ENCODE assay signal across 8 mouse cellular contexts in the genomic region with DNA sequence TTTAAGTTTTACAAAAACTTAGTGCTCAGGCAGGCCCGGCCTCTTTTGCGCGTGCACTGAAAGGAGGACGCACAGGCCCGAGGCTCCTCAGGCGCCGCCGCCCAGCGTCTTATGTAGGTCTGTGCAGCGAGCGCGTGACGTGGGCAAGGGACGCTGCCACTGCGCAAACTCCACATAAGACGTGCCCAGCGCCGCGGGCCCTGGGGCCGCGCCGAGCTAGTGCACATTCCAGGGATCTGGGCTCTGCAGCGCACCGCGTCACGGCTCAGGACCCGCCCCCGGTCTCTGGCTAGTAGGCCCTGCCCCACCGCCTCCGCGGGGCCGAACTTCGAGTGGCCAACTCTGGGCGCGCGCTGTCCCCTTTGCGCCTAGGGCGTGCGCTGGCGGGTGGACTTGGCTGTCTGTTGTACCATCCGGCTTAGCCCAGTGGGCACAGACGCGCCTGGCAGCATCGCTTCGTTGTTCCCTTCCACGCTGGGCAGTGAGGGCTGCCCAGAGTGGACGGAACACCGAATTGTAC. TPM values are rescaled to one million over a fixed set of nuclear protein-coding genes. Genes with fewer than 3 reads are reported as not detected.
A peak's percentile ranks its signal among the peaks of the same experiment; 100 is the strongest.
DNase-seq lines count a peak whose midpoint lies in the region; ATAC-seq and TF ChIP-seq lines count a peak whose summit lies in the region.

No protein-coding gene starts in this region.

- H3K27me3 ChIP-seq in E14TG2a.4 (ENCODE audit: insufficient read depth, low read length): peaks cover 7% of the 10 kb centered on the region; the same call in 1 of the 2 replicates
- no peaks in the 10 kb centered on the region for H3K27me3 ChIP-seq in forebrain, embryonic 12.5 days
- no peaks in the 10 kb centered on the region for H3K27me3 ChIP-seq in heart, postnatal 0 days (ENCODE audit: control insufficient read depth, insufficient read depth, low read length)
- H3K27me3 ChIP-seq in liver, postnatal 0 days (ENCODE audit: insufficient read depth, low read length): no peaks in the 10 kb centered on the region
- no peaks in the 10 kb centered on the region for H3K27me3 ChIP-seq in neural tube, embryonic 14.5 days (ENCODE audit: control insufficient read depth, insufficient read depth, low read length)

- peak; percentile 87 for ATAC-seq in forebrain, embryonic 12.5 days (ENCODE audit: low FRiP score)
- ATAC-seq in heart, postnatal 0 days (ENCODE audit: insufficient read depth, low read depth): peak; percentile 79
- peak; percentile 70 for ATAC-seq in liver, postnatal 0 days
- ATAC-seq in neural tube, embryonic 14.5 days (ENCODE audit: low read depth): peak; percentile 94

- under 1% methylated on average over 48 of the region's 48 CpGs for WGBS in forebrain, embryonic 12.5 days
- WGBS in heart, postnatal 0 days: under 1% methylated on average over 48 of the region's 48 CpGs
- WGBS in liver, postnatal 0 days (ENCODE audit: insufficient replicate concordance): under 1% methylated on average over 43 of the region's 48 CpGs
- under 1% methylated on average over 46 of the region's 48 CpGs for WGBS in neural tube, embryonic 14.5 days

- peak overlapping the region; percentile 83 for H3K9ac ChIP-seq in forebrain, embryonic 12.5 days
- H3K9ac ChIP-seq in heart, postnatal 0 days (replicated peaks; ENCODE audit: low read depth, low read length): peak overlapping the region; percentile 96
- H3K9ac ChIP-seq in liver, postnatal 0 days (replicated peaks): peak overlapping the region; percentile 99
- peak overlapping the region; percentile 71 for H3K9ac ChIP-seq in neural tube, embryonic 14.5 days (replicated peaks; ENCODE audit: low read depth, low read length)

- peak overlapping the region; percentile 99 for H3K27ac ChIP-seq in forebrain, embryonic 12.5 days
- peak overlapping the region; percentile 98 for H3K27ac ChIP-seq in heart, postnatal 0 days (ENCODE audit: low read depth)
- peak overlapping the region; percentile 98 for H3K27ac ChIP-seq in liver, postnatal 0 days (ENCODE audit: low read depth)
- peak overlapping the region; percentile 98 for H3K27ac ChIP-seq in neural tube, embryonic 14.5 days (ENCODE audit: low read depth, low read length)

- no peaks in the 10 kb centered on the region for H3K9me3 ChIP-seq in E14TG2a.4 (ENCODE audit: low read length)
- no peaks in the 10 kb centered on the region for H3K9me3 ChIP-seq in forebrain, embryonic 12.5 days
- no peaks in the 10 kb centered on the region for H3K9me3 ChIP-seq in heart, postnatal 0 days (replicated peaks; ENCODE audit: control insufficient read depth, low read length)
- no peaks in the 10 kb centered on the region for H3K9me3 ChIP-seq in liver, postnatal 0 days (ENCODE audit: low read length)
- H3K9me3 ChIP-seq in neural tube, embryonic 14.5 days (ENCODE audit: control insufficient read depth, low read length): no peaks in the 10 kb centered on the region

- no peak for TF ChIP-seq CTCF in E14TG2a.4 (conservative IDR thresholded peaks at IDR 0.05; ENCODE audit: low read length)
- peak; percentile 18 for TF ChIP-seq CTCF in heart, postnatal 0 days (IDR thresholded peaks at IDR 0.05; ENCODE audit: low read depth)
- TF ChIP-seq CTCF in liver, postnatal 0 days (IDR thresholded peaks at IDR 0.05; ENCODE audit: low read depth): peak; percentile 45

- H3K4me1 ChIP-seq in E14TG2a.4 (replicated peaks; ENCODE audit: low read depth, low read length): peaks cover 62% of the 10 kb centered on the region
- peaks cover 62% of the 10 kb centered on the region for H3K4me1 ChIP-seq in forebrain, embryonic 12.5 days
- H3K4me1 ChIP-seq in heart, postnatal 0 days (ENCODE audit: control insufficient read depth, insufficient read depth): peaks cover 32% of the 10 kb centered on the region
- H3K4me1 ChIP-seq in liver, postnatal 0 days (ENCODE audit: insufficient read depth): peaks cover 43% of the 10 kb centered on the region
- peaks cover 31% of the 10 kb centered on the region for H3K4me1 ChIP-seq in neural tube, embryonic 14.5 days (ENCODE audit: control insufficient read depth, insufficient read depth, low read length)

- peak; percentile 87 for DNase-seq in c-Kit-positive CD71-positive TER-119-positive erythroid progenitor cells, embryonic 14.5 days (ENCODE audit: low spot score)
- DNase-seq in heart, postnatal 0 days (ENCODE audit: low spot score): peak; percentile 99
- peak; percentile 99 for DNase-seq in kidney, postnatal 4 days
- DNase-seq in liver, postnatal 0 days: peak; percentile 95
- DNase-seq in testis, postnatal 10 days (ENCODE audit: low spot score): peak; percentile 96

- TF ChIP-seq EP300 in heart, postnatal 0 days (IDR thresholded peaks at IDR 0.05; ENCODE audit: low read depth): no peak
- TF ChIP-seq EP300 in liver, postnatal 0 days (IDR thresholded peaks at IDR 0.05; ENCODE audit: low read depth): peak; percentile 20; the same call in 1 of the 2 replicates

- H3K4me3 ChIP-seq in E14TG2a.4 (replicated peaks; ENCODE audit: low read length): peak overlapping the region; percentile 93
- H3K4me3 ChIP-seq in forebrain, embryonic 12.5 days (replicated peaks): peak overlapping the region; percentile 93
- H3K4me3 ChIP-seq in heart, postnatal 0 days (ENCODE audit: low read depth, low read length): peak overlapping the region; percentile 70
- peak overlapping the region; percentile 63 for H3K4me3 ChIP-seq in liver, postnatal 0 days (ENCODE audit: low read depth, low read length)
- peak overlapping the region; percentile 100 for H3K4me3 ChIP-seq in neural tube, embryonic 14.5 days (ENCODE audit: low read depth, low read length)

- peak overlapping the region; percentile 81 for H3K4me2 ChIP-seq in forebrain, embryonic 12.5 days
- peak overlapping the region; percentile 76 for H3K4me2 ChIP-seq in heart, postnatal 0 days (ENCODE audit: low read depth, low read length)
- peak overlapping the region; percentile 78 for H3K4me2 ChIP-seq in liver, postnatal 0 days (ENCODE audit: low read depth, low read length)
- H3K4me2 ChIP-seq in neural tube, embryonic 14.5 days (ENCODE audit: low read depth, low read length): peak overlapping the region; percentile 95

- H3K36me3 ChIP-seq in E14TG2a.4 (ENCODE audit: insufficient read depth, low read length): peaks cover 21% of the 10 kb centered on the region
- H3K36me3 ChIP-seq in forebrain, embryonic 12.5 days (replicated peaks): peaks cover 9% of the 10 kb centered on the region
- peaks cover 27% of the 10 kb centered on the region for H3K36me3 ChIP-seq in heart, postnatal 0 days (replicated peaks; ENCODE audit: control insufficient read depth, insufficient read depth, low read length)
- H3K36me3 ChIP-seq in liver, postnatal 0 days (replicated peaks; ENCODE audit: insufficient read depth, low read length): peaks cover 13% of the 10 kb centered on the region
- H3K36me3 ChIP-seq in neural tube, embryonic 14.5 days (ENCODE audit: control insufficient read depth, insufficient read depth, low read length): 0 out of 2 replicates have a peak, but pooled peaks cover 4% of the 10 kb centered on the region

RNA-seq across cellular contexts. Expression of gene Irf2bp2, which starts 0.8 kb away (rescaled TPM):
- polyA plus RNA-seq in forebrain, embryonic 12.5 days (2016; fragmentation: Nextera tagmentation; extraction: Ambion mirVana): 7.4 and 7.8 TPM in 2 replicates
- total RNA-seq in heart, postnatal 0 days (2014; rRNA removed; ENCODE audit: low replicate concordance): 132 and 175 TPM in 2 replicates
- polyA plus RNA-seq in heart, postnatal 0 days (2015; fragmentation: Nextera tagmentation; extraction: Ambion mirVana): 9.6 and 9.8 TPM in 2 replicates
- polyA plus RNA-seq in liver, postnatal 0 days (2015; fragmentation: Nextera tagmentation; extraction: Ambion mirVana): 5.0 and 6.2 TPM in 2 replicates
- 8.5 and 8.8 TPM in 2 replicates for polyA plus RNA-seq in neural tube, embryonic 14.5 days (2014; fragmentation: Nextera tagmentation; extraction: Ambion mirVana)

Comparison
In these comparisons a context has a peak if more than half of its experiments do, and no peak if none do; other contexts are left out.
1. Peak in every context shown above with its lines: DNase-seq, ATAC-seq, H3K4me3 ChIP-seq and H3K27ac ChIP-seq.